Mouse (Mus musculus): ENCODE results near the gene Tyrobp. TPM values are rescaled to one million over a fixed set of nuclear protein-coding genes. Genes with fewer than 3 reads are reported as not detected.
A peak's percentile ranks its signal among the peaks of the same experiment; 100 is the strongest.

The Tyrobp gene
- polyA plus RNA-seq, 1 experiment, result 83.0 TPM

DNA sequence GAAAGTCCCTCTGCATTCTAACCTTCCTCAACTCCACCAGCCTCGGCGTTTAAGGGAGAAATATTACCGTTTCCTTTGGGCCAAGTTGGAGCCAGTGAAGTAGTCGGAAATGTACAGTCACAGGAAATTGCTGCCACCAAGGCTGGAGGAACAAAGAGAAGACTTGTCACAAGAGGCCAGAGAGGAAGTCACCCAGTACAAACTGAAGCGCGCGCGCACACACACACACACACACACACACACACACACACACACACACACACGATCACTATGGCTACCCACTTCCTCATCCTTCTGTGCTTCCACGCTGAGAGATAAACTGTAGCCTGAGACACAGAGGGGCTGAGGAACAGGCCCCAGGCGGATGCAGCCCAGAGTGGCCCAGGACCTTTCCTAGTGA is 19.2 kb upstream of the Tyrobp start:
- TF ChIP-seq POLR2A (IDR thresholded peaks at IDR 0.05; ENCODE audit: low read depth, low read length) (no peak), CTCF (conservative IDR thresholded peaks at IDR 0.05; ENCODE audit: insufficient read depth, insufficient read length, low read depth, low read length) (no peak)
- no peak overlapping the region for H3K4me3 ChIP-seq (ENCODE audit: insufficient read depth, low read depth, low read length)
- no peaks in the 10 kb centered on the region for H3K4me1 ChIP-seq (ENCODE audit: control insufficient read depth, insufficient read depth, low read length)
- H3K27ac ChIP-seq (ENCODE audit: insufficient read depth, low read depth, low read length), result 0 out of 2 replicates have a peak overlapping the region, but pooled peaks have one; percentile 26
- H3K36me3 ChIP-seq (ENCODE audit: control insufficient read depth, insufficient read depth, low read length), result no peaks in the 10 kb centered on the region
- H3K27me3 ChIP-seq (replicated peaks; ENCODE audit: control insufficient read depth, insufficient read depth, low read length), result no peaks in the 10 kb centered on the region
- WGBS, result 39% methylated on average over 11 of the region's 11 CpGs
- DNase-seq, result peak; percentile 56

DNA sequence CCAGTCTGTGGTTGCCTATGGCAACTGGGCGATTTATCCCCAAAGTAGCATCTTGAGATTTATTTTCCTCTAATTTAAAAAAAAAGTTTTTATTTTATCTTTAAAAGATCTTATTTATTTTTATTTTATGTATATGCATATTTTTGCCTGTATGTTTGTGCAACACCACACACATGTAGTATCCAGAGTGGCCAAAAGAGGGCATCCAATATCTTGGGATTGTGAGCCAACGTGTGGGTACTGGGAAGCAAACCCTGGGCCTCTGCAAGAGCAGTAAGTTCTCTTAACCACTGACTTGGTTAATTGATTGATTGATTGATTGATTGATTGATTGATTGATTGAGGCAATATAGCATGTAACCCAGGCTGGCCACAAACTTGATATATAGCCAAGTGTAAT is 18.7 kb upstream of the Tyrobp start:
- WGBS, result 52% methylated on average over 2 of the region's 2 CpGs
- Histone ChIP-seq H3K4me1 (ENCODE audit: control insufficient read depth, insufficient read depth, low read length) (no peaks in the 10 kb centered on the region), H3K27ac (ENCODE audit: insufficient read depth, low read depth, low read length) (no peak overlapping the region), H3K4me3 (ENCODE audit: insufficient read depth, low read depth, low read length) (no peak overlapping the region), H3K36me3 (ENCODE audit: control insufficient read depth, insufficient read depth, low read length) (no peaks in the 10 kb centered on the region), H3K27me3 (replicated peaks; ENCODE audit: control insufficient read depth, insufficient read depth, low read length) (no peaks in the 10 kb centered on the region)
- TF ChIP-seq POLR2A (IDR thresholded peaks at IDR 0.05; ENCODE audit: low read depth, low read length) (no peak), CTCF (conservative IDR thresholded peaks at IDR 0.05; ENCODE audit: insufficient read depth, insufficient read length, low read depth, low read length) (no peak)
- no peak for DNase-seq

DNA sequence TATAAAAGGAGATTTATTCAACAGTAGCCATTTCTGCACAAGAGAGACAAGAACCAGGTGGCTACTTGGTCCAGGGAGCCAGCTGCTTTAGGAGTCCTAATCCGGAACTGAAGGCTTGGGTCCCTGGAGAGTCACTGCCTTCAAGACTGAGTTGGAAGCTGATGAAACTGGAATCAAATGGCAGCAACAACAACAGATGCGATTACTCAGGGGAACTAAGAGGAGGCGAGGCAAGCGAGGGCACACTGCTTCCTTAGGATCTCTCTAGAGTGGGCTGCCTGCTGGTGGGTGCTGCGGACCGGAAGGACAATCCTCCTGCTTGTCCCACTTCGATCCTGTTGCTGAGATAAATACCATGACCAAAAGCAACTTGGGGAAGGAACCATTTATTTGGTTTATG is 13.9 kb upstream of the Tyrobp start:
- 31% methylated on average over 7 of the region's 7 CpGs for WGBS
- TF ChIP-seq POLR2A (IDR thresholded peaks at IDR 0.05; ENCODE audit: low read depth, low read length), result no peak
- no peak for TF ChIP-seq CTCF (conservative IDR thresholded peaks at IDR 0.05; ENCODE audit: insufficient read depth, insufficient read length, low read depth, low read length)
- no peak for DNase-seq

DNA sequence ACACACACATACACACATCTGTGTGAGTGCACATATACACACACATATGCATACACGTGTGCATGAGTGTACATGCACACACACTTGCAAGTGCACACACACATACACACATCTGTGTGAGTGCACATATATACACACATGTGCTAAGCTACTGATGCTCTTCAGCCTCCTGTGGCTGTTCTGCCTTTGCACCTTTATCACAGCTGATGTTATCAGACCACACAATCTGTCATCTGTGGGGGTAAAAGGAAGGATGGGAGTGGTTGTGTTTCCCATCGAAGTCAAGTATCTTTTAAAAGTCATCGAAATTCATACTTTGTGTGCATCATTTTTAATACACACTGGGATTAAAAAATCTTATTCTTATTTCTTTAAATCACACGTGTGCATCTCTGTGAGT is 11.2 kb upstream of the Tyrobp start:
- H3K27me3 ChIP-seq (replicated peaks; ENCODE audit: control insufficient read depth, insufficient read depth, low read length), result no peaks in the 10 kb centered on the region
- 69% methylated on average over 4 of the region's 4 CpGs for WGBS
- TF ChIP-seq CTCF (conservative IDR thresholded peaks at IDR 0.05; ENCODE audit: insufficient read depth, insufficient read length, low read depth, low read length) (no peak), POLR2A (IDR thresholded peaks at IDR 0.05; ENCODE audit: low read depth, low read length) (no peak)
- no peak overlapping the region for H3K27ac ChIP-seq (ENCODE audit: insufficient read depth, low read depth, low read length)
- no peak for DNase-seq
- H3K4me3 ChIP-seq (ENCODE audit: insufficient read depth, low read depth, low read length), result no peak overlapping the region
- H3K4me1 ChIP-seq (ENCODE audit: control insufficient read depth, insufficient read depth, low read length), result no peaks in the 10 kb centered on the region
- H3K36me3 ChIP-seq (ENCODE audit: control insufficient read depth, insufficient read depth, low read length), result no peaks in the 10 kb centered on the region

More for the DNA sequence above, 13.9 kb upstream of the Tyrobp start:
- no peaks in the 10 kb centered on the region for H3K4me1 ChIP-seq (ENCODE audit: control insufficient read depth, insufficient read depth, low read length)
- no peaks in the 10 kb centered on the region for H3K36me3 ChIP-seq (ENCODE audit: control insufficient read depth, insufficient read depth, low read length)
- no peak overlapping the region for H3K27ac ChIP-seq (ENCODE audit: insufficient read depth, low read depth, low read length)
- no peaks in the 10 kb centered on the region for H3K27me3 ChIP-seq (replicated peaks; ENCODE audit: control insufficient read depth, insufficient read depth, low read length)
- H3K4me3 ChIP-seq (ENCODE audit: insufficient read depth, low read depth, low read length), result no peak overlapping the region

DNA sequence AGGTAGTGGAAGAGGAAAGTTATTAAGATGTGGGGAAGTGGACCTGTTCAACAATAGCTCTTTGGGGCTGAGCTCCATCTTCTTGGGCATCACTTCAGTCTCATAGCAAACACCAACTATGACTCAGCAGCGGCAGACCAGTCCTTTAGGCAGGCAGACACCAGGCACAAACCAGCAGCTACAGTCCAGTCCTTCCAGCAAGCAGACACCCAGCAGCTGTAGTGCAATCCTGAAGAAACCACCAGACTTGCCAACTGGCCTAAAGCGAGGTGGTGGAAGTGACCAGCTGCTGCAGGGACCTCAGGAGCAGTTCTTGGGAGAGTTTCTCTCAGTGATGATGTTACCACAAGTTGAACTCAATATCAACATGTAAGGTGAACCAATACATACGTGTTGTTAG is 4.9 kb upstream of the Tyrobp start:
- H3K36me3 ChIP-seq (ENCODE audit: control insufficient read depth, insufficient read depth, low read length), result no peaks in the 10 kb centered on the region
- WGBS, result 85% methylated on average over 3 of the region's 3 CpGs
- no peaks in the 10 kb centered on the region for H3K4me1 ChIP-seq (ENCODE audit: control insufficient read depth, insufficient read depth, low read length)
- no peaks in the 10 kb centered on the region; the same call in 1 of the 2 replicates for H3K27me3 ChIP-seq (replicated peaks; ENCODE audit: control insufficient read depth, insufficient read depth, low read length)
- H3K27ac ChIP-seq (ENCODE audit: insufficient read depth, low read depth, low read length), result no peak overlapping the region
- DNase-seq, result no peak
- no peak overlapping the region for H3K4me3 ChIP-seq (ENCODE audit: insufficient read depth, low read depth, low read length)
- TF ChIP-seq CTCF (conservative IDR thresholded peaks at IDR 0.05; ENCODE audit: insufficient read depth, insufficient read length, low read depth, low read length), result no peak
- no peak for TF ChIP-seq POLR2A (IDR thresholded peaks at IDR 0.05; ENCODE audit: low read depth, low read length)

DNA sequence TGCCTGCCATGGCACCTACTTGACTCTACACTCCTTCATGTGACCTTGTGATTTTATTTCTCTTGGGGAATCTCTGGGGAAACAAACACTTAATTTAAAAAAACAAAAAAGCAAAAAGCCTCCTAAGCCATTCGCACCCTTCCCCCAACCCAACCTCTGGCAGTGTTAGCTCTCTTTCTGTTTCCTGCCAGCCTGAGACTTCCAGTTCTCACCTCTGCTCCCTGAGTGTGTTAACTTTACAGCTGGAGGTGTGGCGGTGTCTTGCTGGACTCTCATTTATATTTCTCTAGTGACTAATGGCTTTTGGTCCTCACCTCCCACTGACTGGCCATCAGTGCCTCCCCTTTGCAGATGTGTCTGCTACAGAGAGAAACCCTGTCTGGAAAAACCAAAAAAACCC is 3.8 kb upstream of the Tyrobp start:
- Histone ChIP-seq H3K36me3 (ENCODE audit: control insufficient read depth, insufficient read depth, low read length) (no peaks in the 10 kb centered on the region), H3K27me3 (replicated peaks; ENCODE audit: control insufficient read depth, insufficient read depth, low read length) (no peaks in the 10 kb centered on the region; the same call in 1 of the 2 replicates), H3K4me3 (ENCODE audit: insufficient read depth, low read depth, low read length) (no peak overlapping the region), H3K4me1 (ENCODE audit: control insufficient read depth, insufficient read depth, low read length) (no peaks in the 10 kb centered on the region), H3K27ac (ENCODE audit: insufficient read depth, low read depth, low read length) (no peak overlapping the region)
- TF ChIP-seq CTCF (conservative IDR thresholded peaks at IDR 0.05; ENCODE audit: insufficient read depth, insufficient read length, low read depth, low read length), result no peak
- TF ChIP-seq POLR2A (IDR thresholded peaks at IDR 0.05; ENCODE audit: low read depth, low read length), result no peak
- DNase-seq, result no peak
- 29% methylated on average over 2 of the region's 2 CpGs for WGBS

DNA sequence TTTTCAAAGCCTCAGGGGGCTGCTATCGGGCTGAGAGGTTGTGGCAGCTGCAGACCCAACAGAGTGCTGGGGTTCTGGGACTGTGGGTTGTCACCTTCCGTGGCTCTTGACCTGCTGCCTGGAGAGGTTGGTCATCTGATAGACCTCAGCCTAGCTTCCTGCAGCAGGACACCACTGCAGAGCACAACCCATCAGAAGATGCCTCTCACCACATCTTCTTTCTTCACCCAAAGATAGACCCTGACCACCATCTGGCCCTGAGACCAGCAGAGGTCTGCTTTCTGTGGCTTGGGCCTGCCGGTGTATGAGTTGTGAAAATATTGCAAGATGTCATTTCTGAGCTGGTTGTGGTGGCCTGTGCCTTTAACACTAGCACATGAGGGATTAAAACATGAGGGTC is 2.5 kb upstream of the Tyrobp start:
- 76% methylated on average over 3 of the region's 3 CpGs for WGBS
- Histone ChIP-seq H3K27ac (ENCODE audit: insufficient read depth, low read depth, low read length) (no peak overlapping the region), H3K4me1 (ENCODE audit: control insufficient read depth, insufficient read depth, low read length) (no peaks in the 10 kb centered on the region), H3K36me3 (ENCODE audit: control insufficient read depth, insufficient read depth, low read length) (no peaks in the 10 kb centered on the region), H3K4me3 (ENCODE audit: insufficient read depth, low read depth, low read length) (no peak overlapping the region), H3K27me3 (replicated peaks; ENCODE audit: control insufficient read depth, insufficient read depth, low read length) (no peaks in the 10 kb centered on the region; the same call in 1 of the 2 replicates)
- DNase-seq, result no peak
- TF ChIP-seq CTCF (conservative IDR thresholded peaks at IDR 0.05; ENCODE audit: insufficient read depth, insufficient read length, low read depth, low read length) (no peak), POLR2A (IDR thresholded peaks at IDR 0.05; ENCODE audit: low read depth, low read length) (no peak)
